Mouse (Mus musculus): ENCODE data around the gene Spop. TPM values are rescaled to one million over a fixed set of nuclear protein-coding genes. Genes with fewer than 3 reads are reported as not detected.

Spop gene
- polyA plus RNA-seq, 1 experiment from 2014 or later: 139 TPM

- Histone ChIP-seq H3K9ac (no peak overlapping the region), H3K36me3 (no peaks in the 10 kb centered on the region), H3K27me3 (peaks cover 68% of the 10 kb centered on the region), H3K4me2 (no peak overlapping the region), H3K27ac (no peak overlapping the region), H3K4me3 (replicated peaks) (no peak overlapping the region), H3K9me3 (replicated peaks) (no peaks in the 10 kb centered on the region), H3K4me1 (peaks cover 65% of the 10 kb centered on the region)
- no peak for ATAC-seq (replicated peaks; ENCODE audit: low FRiP score)
- whole genome bisulfite sequencing: 2% methylated on average over 5 of the region's 5 CpGs
Measured at GRCm38 (mm10) chr11:95516491-95516911, 102.6 kb downstream of the Spop start.

GRCm38 (mm10) chr11:95517162-95517561, 103.3 kb downstream of the Spop start:
- Histone ChIP-seq H3K9ac (no peak overlapping the region), H3K4me1 (peaks cover 70% of the 10 kb centered on the region), H3K4me2 (no peak overlapping the region), H3K27ac (no peak overlapping the region), H3K36me3 (no peaks in the 10 kb centered on the region), H3K9me3 (replicated peaks) (no peaks in the 10 kb centered on the region), H3K4me3 (replicated peaks) (no peak overlapping the region), H3K27me3 (peaks cover 63% of the 10 kb centered on the region)
- 46% methylated on average over 6 of the region's 6 CpGs for WGBS
- no peak for ATAC-seq (replicated peaks; ENCODE audit: low FRiP score)

- Histone ChIP-seq H3K4me2 (no peak overlapping the region), H3K27me3 (peaks cover 47% of the 10 kb centered on the region), H3K36me3 (no peaks in the 10 kb centered on the region), H3K27ac (no peak overlapping the region), H3K9me3 (replicated peaks) (no peaks in the 10 kb centered on the region), H3K4me3 (replicated peaks) (no peak overlapping the region), H3K4me1 (peaks cover 55% of the 10 kb centered on the region), H3K9ac (no peak overlapping the region)
- ATAC-seq (replicated peaks; ENCODE audit: low FRiP score): no peak
- 66% methylated on average over 10 of the region's 10 CpGs for WGBS
Measured at GRCm38 (mm10) chr11:95519299-95519698, 105.4 kb downstream of the Spop start.

- no peak for ATAC-seq (replicated peaks; ENCODE audit: low FRiP score)
- Histone ChIP-seq H3K4me3 (replicated peaks) (no peak overlapping the region), H3K27me3 (peaks cover 40% of the 10 kb centered on the region), H3K4me2 (no peak overlapping the region), H3K4me1 (peaks cover 50% of the 10 kb centered on the region), H3K9me3 (replicated peaks) (no peaks in the 10 kb centered on the region), H3K27ac (no peak overlapping the region), H3K9ac (no peak overlapping the region), H3K36me3 (no peaks in the 10 kb centered on the region)
- WGBS: 65% methylated on average over 3 of the region's 3 CpGs
Measured at GRCm38 (mm10) chr11:95519996-95520395, 106.1 kb downstream of the Spop start.

- Histone ChIP-seq H3K9ac (no peak overlapping the region), H3K27me3 (peaks cover 34% of the 10 kb centered on the region), H3K4me1 (peaks cover 47% of the 10 kb centered on the region), H3K27ac (no peak overlapping the region), H3K4me3 (replicated peaks) (peak overlapping the region; percentile 25), H3K4me2 (peak overlapping the region; percentile 58), H3K36me3 (no peaks in the 10 kb centered on the region), H3K9me3 (replicated peaks) (no peaks in the 10 kb centered on the region)
- peak; percentile 52 for ATAC-seq (replicated peaks; ENCODE audit: low FRiP score)
- WGBS: 8% methylated on average over 26 of the region's 27 CpGs
Measured at GRCm38 (mm10) chr11:95520456-95521072, 106.7 kb downstream of the Spop start.

GRCm38 (mm10) chr11:95521563-95521962, 107.7 kb downstream of the Spop start:
- H3K27ac ChIP-seq: no peak overlapping the region
- peaks cover 24% of the 10 kb centered on the region for H3K27me3 ChIP-seq
- peak overlapping the region; percentile 31 for H3K4me3 ChIP-seq (replicated peaks)
- H3K4me1 ChIP-seq: peaks cover 37% of the 10 kb centered on the region
- peak overlapping the region; percentile 18; the same call in 1 of the 2 replicates for H3K9ac ChIP-seq
- no peaks in the 10 kb centered on the region for H3K9me3 ChIP-seq (replicated peaks)
- H3K36me3 ChIP-seq: no peaks in the 10 kb centered on the region
- H3K4me2 ChIP-seq: peak overlapping the region; percentile 58
- peak; percentile 57 for ATAC-seq (replicated peaks; ENCODE audit: low FRiP score)
- 3% methylated on average over 13 of the region's 13 CpGs for WGBS

GRCm38 (mm10) chr11:95527307-95527706, 113.4 kb downstream of the Spop start:
- Histone ChIP-seq H3K27ac (no peak overlapping the region), H3K4me2 (no peak overlapping the region), H3K36me3 (no peaks in the 10 kb centered on the region), H3K4me1 (0 out of 2 replicates have a peak, but pooled peaks cover 4% of the 10 kb centered on the region), H3K9ac (no peak overlapping the region), H3K9me3 (replicated peaks) (no peaks in the 10 kb centered on the region), H3K27me3 (peaks cover 6% of the 10 kb centered on the region; the same call in 1 of the 2 replicates), H3K4me3 (replicated peaks) (no peak overlapping the region)
- 85% methylated on average over 8 of the region's 8 CpGs for WGBS
- ATAC-seq (replicated peaks; ENCODE audit: low FRiP score): no peak

GRCm38 (mm10) chr11:95528231-95528630, 114.4 kb downstream of the Spop start:
- H3K36me3 ChIP-seq: no peaks in the 10 kb centered on the region
- ATAC-seq (replicated peaks; ENCODE audit: low FRiP score): no peak
- H3K4me2 ChIP-seq: no peak overlapping the region
- H3K4me1 ChIP-seq: 0 out of 2 replicates have a peak, but pooled peaks cover 4% of the 10 kb centered on the region
- no peak overlapping the region for H3K4me3 ChIP-seq (replicated peaks)
- H3K27ac ChIP-seq: no peak overlapping the region
- H3K27me3 ChIP-seq: peaks cover 5% of the 10 kb centered on the region; the same call in 1 of the 2 replicates
- H3K9ac ChIP-seq: no peak overlapping the region
- 84% methylated on average over 3 of the region's 3 CpGs for WGBS
- H3K9me3 ChIP-seq (replicated peaks): no peaks in the 10 kb centered on the region

GRCm38 (mm10) chr11:95532353-95533072, 118.6 kb downstream of the Spop start:
- 72% methylated on average over 13 of the region's 13 CpGs for WGBS
- Histone ChIP-seq H3K4me1 (peaks cover 5% of the 10 kb centered on the region), H3K4me3 (replicated peaks) (no peak overlapping the region), H3K36me3 (no peaks in the 10 kb centered on the region), H3K9me3 (replicated peaks) (no peaks in the 10 kb centered on the region), H3K9ac (no peak overlapping the region), H3K27me3 (peaks cover 5% of the 10 kb centered on the region; the same call in 1 of the 2 replicates), H3K27ac (no peak overlapping the region), H3K4me2 (no peak overlapping the region)
- no peak for ATAC-seq (replicated peaks; ENCODE audit: low FRiP score)

GRCm38 (mm10) chr11:95533484-95534160, 119.7 kb downstream of the Spop start:
- Histone ChIP-seq H3K27me3 (peaks cover 5% of the 10 kb centered on the region; the same call in 1 of the 2 replicates), H3K4me1 (peaks cover 5% of the 10 kb centered on the region), H3K9ac (0 out of 2 replicates have a peak overlapping the region, but pooled peaks have one; percentile 24), H3K9me3 (replicated peaks) (no peaks in the 10 kb centered on the region), H3K4me2 (peak overlapping the region; percentile 44), H3K36me3 (no peaks in the 10 kb centered on the region), H3K27ac (no peak overlapping the region), H3K4me3 (replicated peaks) (no peak overlapping the region)
- peak; percentile 91 for ATAC-seq (replicated peaks; ENCODE audit: low FRiP score)
- 21% methylated on average over 24 of the region's 24 CpGs for WGBS

- Histone ChIP-seq H3K27me3 (0 out of 2 replicates have a peak, but pooled peaks cover 2% of the 10 kb centered on the region), H3K4me3 (replicated peaks) (no peak overlapping the region), H3K27ac (no peak overlapping the region), H3K4me2 (no peak overlapping the region), H3K36me3 (no peaks in the 10 kb centered on the region), H3K9ac (no peak overlapping the region), H3K4me1 (peaks cover 27% of the 10 kb centered on the region), H3K9me3 (replicated peaks) (no peaks in the 10 kb centered on the region)
- WGBS: 80% methylated on average over 15 of the region's 15 CpGs
- no peak for ATAC-seq (replicated peaks; ENCODE audit: low FRiP score)
Measured at GRCm38 (mm10) chr11:95538378-95539104, 124.7 kb downstream of the Spop start.
